Mouse (Mus musculus) heart, postnatal 0 days (tissue): ENCODE results near the gene Trim44. TPM values are rescaled to one million over a fixed set of nuclear protein-coding genes. Genes with fewer than 3 reads are reported as not detected.

ENCODE experiments used
- ATAC-seq: fragments of 200-750 bp; cut with Nextera tagmentation; 2 replicates; pipeline ENCODE4 v1.8.0; 2017; ENCODE audit warnings: low read depth, moderate number of reproducible peaks, moderate library complexity; ENCODE audit not compliant: insufficient read depth
- DNase-seq: peaks from one replicate; pipeline ENCODE4 v3.0.0-alpha.2; 2016; ENCODE audit warnings: low spot score
- H3K27ac ChIP-seq: fragments of 300-500 bp; sonication (generic); 2 replicates; pipeline ENCODE4 v1.5.1; 2014; ENCODE audit warnings: low read depth, mild to moderate bottlenecking
- H3K27me3 ChIP-seq: fragments of 300-500 bp; sonication (generic); 2 replicates; pipeline ENCODE4 v1.6.1; 2014; ENCODE audit warnings: low read length, mixed read lengths; ENCODE audit not compliant: control insufficient read depth, insufficient read depth
- H3K36me3 ChIP-seq: fragments of 300-500 bp; sonication (generic); replicated peaks from 2 replicates; pipeline ENCODE4 v1.6.1; 2014; ENCODE audit warnings: low read length, mixed read lengths; ENCODE audit not compliant: control insufficient read depth, insufficient read depth
- H3K4me1 ChIP-seq: fragments of 300-500 bp; sonication (generic); 2 replicates; pipeline ENCODE4 v1.6.1; 2014; ENCODE audit warnings: antibody characterized with exemption; ENCODE audit not compliant: control insufficient read depth, insufficient read depth
- H3K4me2 ChIP-seq: fragments of 300-500 bp; sonication (generic); 2 replicates; pipeline ENCODE4 v1.6.1; 2014; ENCODE audit warnings: low read depth, mild to moderate bottlenecking, low read length, moderate library complexity
- H3K4me3 ChIP-seq: fragments of 300-500 bp; sonication (generic); 2 replicates; pipeline ENCODE4 v1.5.1; 2014; ENCODE audit warnings: low read depth, low read length
- H3K9ac ChIP-seq: fragments of 300-500 bp; sonication (generic); replicated peaks from 2 replicates; pipeline ENCODE4 v1.6.1; 2014; ENCODE audit warnings: low read depth, low read length, mixed read lengths
- H3K9me3 ChIP-seq: fragments of 300-500 bp; sonication (generic); replicated peaks from 2 replicates; pipeline ENCODE4 v1.6.1; 2016; ENCODE audit warnings: low read length; ENCODE audit not compliant: control insufficient read depth
- CTCF ChIP-seq: IDR thresholded peaks from 2 replicates; pipeline ENCODE4 v1.5.1; 2016; ENCODE audit warnings: antibody characterized with exemption, control low read depth, low read depth
- EP300 ChIP-seq: IDR thresholded peaks from 2 replicates; pipeline ENCODE4 v1.6.1; 2016; ENCODE audit warnings: antibody characterized with exemption, low read depth
- WGBS: fragments of 180-500 bp; shearing (Covaris S2); extraction: QIAGEN DNeasy Blood & Tissue Kit; methylation state at CpG from one replicate; pipeline ENCODE4 v1.1.7; 2014; 5-methylcytosine and 5-hydroxymethylcytosine counted together
- polyA plus RNA-seq: library from polyadenylated mRNA; unstranded; fragments of >200 nt; fragmentation: Nextera tagmentation; extraction: Ambion mirVana; gene quantifications from 2 replicates; pipeline ENCODE4 v1.2.1, GENCODE M21; 2015
- total RNA-seq: library from RNA; depleted of rRNA; stranded (reverse); fragments of >200 nt; gene quantifications from 2 replicates; pipeline ENCODE4 v1.2.3, GENCODE M21; 2014; ENCODE audit warnings: low replicate concordance

Gene Trim44
- total and polyA plus RNA-seq, 2 experiments from 2014 or later, result 10.9 to 23.0 TPM

DNA sequence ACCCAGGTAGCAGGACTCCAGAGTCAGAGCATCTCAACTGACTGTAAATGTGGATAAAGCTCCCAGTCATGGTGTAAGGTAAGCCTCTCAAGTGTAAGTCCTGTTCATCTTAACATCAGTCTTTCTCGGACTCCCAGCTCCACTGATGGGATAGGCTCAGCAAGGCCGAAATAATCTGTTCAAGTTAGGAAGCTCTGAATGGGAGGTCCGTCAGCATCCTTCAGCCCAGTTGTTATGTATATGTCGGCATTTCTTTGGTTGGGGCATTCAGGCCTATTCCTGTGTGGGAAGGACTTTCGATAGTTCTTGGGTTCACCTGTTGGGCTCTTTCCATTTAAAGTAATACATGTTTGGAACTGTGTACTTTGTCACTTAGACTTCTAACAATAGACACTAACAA, 3.6 kb downstream of the Trim44 start:
- no peak overlapping the region for H3K4me3 ChIP-seq
- H3K36me3 ChIP-seq, result no peaks in the 10 kb centered on the region
- H3K27ac ChIP-seq, result no peak overlapping the region
- H3K27me3 ChIP-seq, result no peaks in the 10 kb centered on the region
- peaks cover 26% of the 10 kb centered on the region for H3K4me1 ChIP-seq
- H3K9me3 ChIP-seq, result no peaks in the 10 kb centered on the region
- WGBS, result 86% methylated on average over 5 of the region's 5 CpGs
- TF ChIP-seq EP300 (no peak), CTCF (no peak)
- no peak for DNase-seq
- no peak overlapping the region for H3K4me2 ChIP-seq
- ATAC-seq, result no peak
- H3K9ac ChIP-seq, result no peak overlapping the region

- WGBS, result 81% methylated on average over 4 of the region's 4 CpGs
- H3K4me3 ChIP-seq, result no peak overlapping the region
- H3K27me3 ChIP-seq, result no peaks in the 10 kb centered on the region
- H3K4me2 ChIP-seq, result no peak overlapping the region
- no peaks in the 10 kb centered on the region for H3K9me3 ChIP-seq
- no peak overlapping the region for H3K27ac ChIP-seq
- H3K4me1 ChIP-seq, result peaks cover 28% of the 10 kb centered on the region
- ATAC-seq (no peak), DNase-seq (no peak)
- no peaks in the 10 kb centered on the region for H3K36me3 ChIP-seq
- H3K9ac ChIP-seq, result no peak overlapping the region
- TF ChIP-seq EP300, result no peak
- no peak for TF ChIP-seq CTCF
Observed at GRCm38 (mm10) chr2:102403306-102403705, 4.3 kb downstream of the Trim44 start.

DNA sequence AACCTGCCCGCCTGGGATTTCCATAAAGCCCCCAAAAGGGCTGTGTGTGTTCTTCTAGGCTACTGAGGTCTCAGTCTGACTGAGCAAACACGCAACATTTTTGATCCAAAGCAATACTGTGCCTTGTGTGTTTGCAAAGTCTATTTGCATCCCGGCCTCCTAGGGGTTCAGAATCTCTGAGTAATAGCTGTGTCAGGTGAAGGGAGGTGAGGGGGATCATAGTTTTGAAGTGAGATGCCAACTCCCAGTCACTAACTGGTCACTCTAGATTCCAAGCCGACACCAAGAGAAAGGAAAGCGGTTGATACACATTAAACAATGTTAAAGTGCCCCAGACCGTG, 6.3 kb downstream of the Trim44 start:
- Histone ChIP-seq H3K9me3 (no peaks in the 10 kb centered on the region), H3K4me3 (peak overlapping the region; percentile 66), H3K4me2 (peak overlapping the region; percentile 86), H3K4me1 (peaks cover 33% of the 10 kb centered on the region), H3K27ac (peak overlapping the region; percentile 97), H3K27me3 (no peaks in the 10 kb centered on the region), H3K9ac (peak overlapping the region; percentile 86), H3K36me3 (no peaks in the 10 kb centered on the region)
- ATAC-seq (0 out of 2 replicates have a peak, but pooled peaks have one; percentile 5), DNase-seq (no peak)
- TF ChIP-seq CTCF (no peak), EP300 (no peak)
- WGBS, result 19% methylated on average over 6 of the region's 6 CpGs

- Histone ChIP-seq H3K27me3 (no peaks in the 10 kb centered on the region), H3K4me3 (peak overlapping the region; percentile 66), H3K9ac (peak overlapping the region; percentile 86), H3K4me2 (peak overlapping the region; percentile 86), H3K36me3 (no peaks in the 10 kb centered on the region), H3K9me3 (no peaks in the 10 kb centered on the region), H3K4me1 (peaks cover 32% of the 10 kb centered on the region), H3K27ac (peak overlapping the region; percentile 97)
- WGBS, result under 1% methylated on average over 62 of the region's 94 CpGs
- peak; percentile 84 for DNase-seq
- TF ChIP-seq EP300, result no peak
- TF ChIP-seq CTCF, result no peak
- peak; percentile 90 for ATAC-seq
Observed at GRCm38 (mm10) chr2:102400605-102401351, 6.8 kb downstream of the Trim44 start.

GRCm38 (mm10) chr2:102399864-102400604, 7.6 kb downstream of the Trim44 start:
- Histone ChIP-seq H3K9me3 (no peaks in the 10 kb centered on the region), H3K9ac (peak overlapping the region; percentile 86), H3K4me2 (peak overlapping the region; percentile 86), H3K4me3 (peak overlapping the region; percentile 66), H3K4me1 (peaks cover 32% of the 10 kb centered on the region), H3K27me3 (no peaks in the 10 kb centered on the region), H3K36me3 (no peaks in the 10 kb centered on the region), H3K27ac (peak overlapping the region; percentile 97)
- no peak for DNase-seq
- ATAC-seq, result no peak
- no peak for TF ChIP-seq EP300
- no peak for TF ChIP-seq CTCF
- 36% methylated on average over 48 of the region's 48 CpGs for WGBS
